Mouse (Mus musculus): ENCODE results near the gene Crtc2. TPM values are rescaled to one million over a fixed set of nuclear protein-coding genes. Genes with fewer than 3 reads are reported as not detected.
A peak's percentile ranks its signal among the peaks of the same experiment; 100 is the strongest.
"Not testable (repeated sequence)": the region's sequence is repeated elsewhere in the genome, so short reads cannot be mapped to it uniquely, and the experiment has no call there.

Gene Crtc2
- polyA plus RNA-seq, 1 experiment from 2014 or later = 9.8 TPM

GRCm38 (mm10) chr3:90280708-90281107, 26.7 kb downstream of the Crtc2 start:
- WGBS = 85% methylated on average over 9 of the region's 9 CpGs
- no peak overlapping the region for H3K9ac ChIP-seq (ENCODE audit: low read length)
- H3K9me3 ChIP-seq (ENCODE audit: control insufficient read depth, low read length) = no peaks in the 10 kb centered on the region
- H3K4me3 ChIP-seq (ENCODE audit: low read depth, low read length) = no peak overlapping the region
- no peaks in the 10 kb centered on the region for H3K27me3 ChIP-seq (ENCODE audit: control insufficient read depth, insufficient read depth, low read length)
- no peak for DNase-seq (ENCODE audit: low spot score)
- no peaks in the 10 kb centered on the region for H3K4me1 ChIP-seq (ENCODE audit: control insufficient read depth, insufficient read depth, low read length)
- H3K27ac ChIP-seq (ENCODE audit: low read depth, low read length) = no peak overlapping the region
- H3K36me3 ChIP-seq (ENCODE audit: control insufficient read depth, insufficient read depth, low read length) = peaks cover 3% of the 10 kb centered on the region
- H3K4me2 ChIP-seq (ENCODE audit: low read depth) = no peak overlapping the region
- ATAC-seq (ENCODE audit: insufficient read depth, low FRiP score, low TSS enrichment) = no peak

DNA sequence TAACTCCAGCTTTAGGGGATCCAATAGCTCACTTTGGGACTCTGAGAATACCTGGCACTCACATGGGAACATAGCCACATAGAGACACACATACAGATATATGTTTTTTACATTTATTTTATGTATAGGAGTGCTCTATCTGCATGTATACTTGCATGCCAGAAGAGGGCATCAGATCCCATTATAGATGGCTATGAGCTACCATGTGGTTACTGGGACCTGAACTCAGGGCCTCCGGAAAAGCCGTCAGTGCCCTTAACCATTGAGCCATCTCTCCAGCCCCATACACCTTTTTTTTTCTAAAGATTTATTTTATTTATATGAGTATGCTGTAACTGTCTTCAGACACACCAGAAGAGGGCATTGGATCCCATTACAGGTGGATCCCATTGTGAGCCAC, 30.2 kb downstream of the Crtc2 start:
- Histone ChIP-seq H3K4me1 (ENCODE audit: control insufficient read depth, insufficient read depth, low read length) (no peaks in the 10 kb centered on the region), H3K36me3 (ENCODE audit: control insufficient read depth, insufficient read depth, low read length) (peaks cover 3% of the 10 kb centered on the region; the same call in 1 of the 2 replicates), H3K27ac (ENCODE audit: low read depth, low read length) (no peak overlapping the region), H3K4me2 (ENCODE audit: low read depth) (no peak overlapping the region), H3K9ac (ENCODE audit: low read length) (no peak overlapping the region), H3K4me3 (ENCODE audit: low read depth, low read length) (no peak overlapping the region), H3K27me3 (ENCODE audit: control insufficient read depth, insufficient read depth, low read length) (no peaks in the 10 kb centered on the region), H3K9me3 (ENCODE audit: control insufficient read depth, low read length) (no peaks in the 10 kb centered on the region)
- WGBS = 98% methylated on average over 2 of the region's 2 CpGs
- DNase-seq (ENCODE audit: low spot score) = no peak
- no peak for ATAC-seq (ENCODE audit: insufficient read depth, low FRiP score, low TSS enrichment)

- not testable (repeated sequence) for ATAC-seq (ENCODE audit: insufficient read depth, low FRiP score, low TSS enrichment); H3K27ac ChIP-seq (ENCODE audit: low read depth, low read length); DNase-seq (ENCODE audit: low spot score); H3K27me3 ChIP-seq (ENCODE audit: control insufficient read depth, insufficient read depth, low read length); H3K9ac ChIP-seq (ENCODE audit: low read length); H3K36me3 ChIP-seq (ENCODE audit: control insufficient read depth, insufficient read depth, low read length); H3K4me3 ChIP-seq (ENCODE audit: low read depth, low read length); H3K4me1 ChIP-seq (ENCODE audit: control insufficient read depth, insufficient read depth, low read length); H3K4me2 ChIP-seq (ENCODE audit: low read depth); H3K9me3 ChIP-seq (ENCODE audit: control insufficient read depth, low read length)
- WGBS = 76% methylated on average over 2 of the region's 3 CpGs
Measured at GRCm38 (mm10) chr3:90289403-90289802, 35.4 kb downstream of the Crtc2 start.

- no peaks in the 10 kb centered on the region for H3K9me3 ChIP-seq (ENCODE audit: control insufficient read depth, low read length)
- H3K4me3 ChIP-seq (ENCODE audit: low read depth, low read length) = no peak overlapping the region
- H3K4me2 ChIP-seq (ENCODE audit: low read depth) = no peak overlapping the region
- DNase-seq (ENCODE audit: low spot score) (no peak), ATAC-seq (ENCODE audit: insufficient read depth, low FRiP score, low TSS enrichment) (no peak)
- no peaks in the 10 kb centered on the region for H3K27me3 ChIP-seq (ENCODE audit: control insufficient read depth, insufficient read depth, low read length)
- H3K4me1 ChIP-seq (ENCODE audit: control insufficient read depth, insufficient read depth, low read length) = peaks cover 10% of the 10 kb centered on the region
- WGBS = 81% methylated on average over 1 of the region's 1 CpGs
- H3K36me3 ChIP-seq (ENCODE audit: control insufficient read depth, insufficient read depth, low read length) = no peaks in the 10 kb centered on the region; the same call in 1 of the 2 replicates
- H3K9ac ChIP-seq (ENCODE audit: low read length) = no peak overlapping the region
- no peak overlapping the region for H3K27ac ChIP-seq (ENCODE audit: low read depth, low read length)
Measured at GRCm38 (mm10) chr3:90290602-90291001, 36.6 kb downstream of the Crtc2 start.

GRCm38 (mm10) chr3:90291982-90292344, 38.0 kb downstream of the Crtc2 start:
- Histone ChIP-seq H3K9me3 (ENCODE audit: control insufficient read depth, low read length) (no peaks in the 10 kb centered on the region), H3K9ac (ENCODE audit: low read length) (peak overlapping the region; percentile 77), H3K27ac (ENCODE audit: low read depth, low read length) (peak overlapping the region; percentile 89), H3K4me2 (ENCODE audit: low read depth) (peak overlapping the region; percentile 50), H3K27me3 (ENCODE audit: control insufficient read depth, insufficient read depth, low read length) (no peaks in the 10 kb centered on the region), H3K4me3 (ENCODE audit: low read depth, low read length) (peak overlapping the region; percentile 91), H3K4me1 (ENCODE audit: control insufficient read depth, insufficient read depth, low read length) (peaks cover 10% of the 10 kb centered on the region), H3K36me3 (ENCODE audit: control insufficient read depth, insufficient read depth, low read length) (no peaks in the 10 kb centered on the region; the same call in 1 of the 2 replicates)
- WGBS = 39% methylated on average over 2 of the region's 2 CpGs
- no peak for DNase-seq (ENCODE audit: low spot score)
- no peak for ATAC-seq (ENCODE audit: insufficient read depth, low FRiP score, low TSS enrichment)

DNA sequence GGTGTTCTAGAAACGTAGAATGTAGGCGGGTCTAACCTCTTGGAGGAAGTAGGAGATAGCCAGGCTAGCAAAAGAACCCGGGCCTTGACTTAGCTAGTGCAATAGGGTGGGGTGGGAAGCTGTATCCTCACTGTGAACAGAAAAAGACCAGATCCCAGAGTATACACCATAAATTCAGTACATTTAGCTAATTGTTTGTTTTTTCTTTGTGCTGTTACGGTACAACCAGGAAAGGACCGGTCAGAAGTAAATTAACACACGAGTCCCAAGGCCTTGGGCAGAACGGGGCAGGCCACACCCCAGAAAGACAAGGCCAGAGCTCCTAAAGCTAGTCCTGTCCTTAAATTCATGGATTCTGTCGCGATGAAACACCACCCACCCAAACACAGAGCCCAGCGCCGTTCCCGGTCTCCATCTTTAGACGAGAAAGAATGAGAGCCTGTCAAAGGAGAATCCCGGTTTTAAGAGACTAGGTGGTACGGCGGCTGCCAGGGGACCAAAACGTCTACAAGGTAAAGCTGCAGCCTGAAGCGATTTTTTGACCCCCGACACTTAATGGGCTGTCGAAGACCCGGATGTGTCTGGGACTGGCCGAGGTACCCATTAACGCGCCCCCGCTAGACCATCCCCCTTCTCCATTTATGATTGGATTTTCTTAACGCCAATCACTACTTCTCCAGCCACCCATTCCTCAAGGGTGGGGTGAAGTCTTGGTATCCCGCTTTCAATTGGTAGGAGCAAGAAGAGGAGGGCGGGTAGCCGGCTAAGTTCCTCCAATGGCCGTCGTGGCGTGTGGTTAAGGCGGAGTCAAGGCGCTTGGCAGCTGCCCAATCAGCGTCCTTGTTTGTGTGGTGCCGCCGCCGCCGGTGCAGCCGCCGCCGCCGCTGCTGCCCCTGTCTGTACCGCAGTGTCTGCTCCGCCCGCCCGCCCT, 38.6 kb downstream of the Crtc2 start, which contains the start of gene Gatad2b:
Gene Gatad2b (plus strand): TSS at position 834 of the 931 bp plus-strand sequence.
- under 1% methylated on average over 44 of the region's 47 CpGs for WGBS
- Histone ChIP-seq H3K4me1 (ENCODE audit: control insufficient read depth, insufficient read depth, low read length) (peaks cover 10% of the 10 kb centered on the region), H3K4me3 (ENCODE audit: low read depth, low read length) (peak within 1 kb of the TSS; percentile 91), H3K36me3 (ENCODE audit: control insufficient read depth, insufficient read depth, low read length) (no peaks in the 10 kb centered on the region; the same call in 1 of the 2 replicates), H3K4me2 (ENCODE audit: low read depth) (peak within 1 kb of the TSS; percentile 72), H3K9me3 (ENCODE audit: control insufficient read depth, low read length) (no peaks in the 10 kb centered on the region), H3K9ac (ENCODE audit: low read length) (peak within 1 kb of the TSS; percentile 95), H3K27ac (ENCODE audit: low read depth, low read length) (peak within 1 kb of the TSS; percentile 99), H3K27me3 (ENCODE audit: control insufficient read depth, insufficient read depth, low read length) (no peaks in the 10 kb centered on the region)
- peak; percentile 97 for DNase-seq (ENCODE audit: low spot score)
- peak; percentile 99 for ATAC-seq (ENCODE audit: insufficient read depth, low FRiP score, low TSS enrichment)

- DNase-seq (ENCODE audit: low spot score) (peak; percentile 86), ATAC-seq (ENCODE audit: insufficient read depth, low FRiP score, low TSS enrichment) (peak; percentile 62)
- no peaks in the 10 kb centered on the region; the same call in 1 of the 2 replicates for H3K36me3 ChIP-seq (ENCODE audit: control insufficient read depth, insufficient read depth, low read length)
- peak overlapping the region; percentile 99 for H3K27ac ChIP-seq (ENCODE audit: low read depth, low read length)
- peak overlapping the region; percentile 95 for H3K9ac ChIP-seq (ENCODE audit: low read length)
- no peaks in the 10 kb centered on the region for H3K9me3 ChIP-seq (ENCODE audit: control insufficient read depth, low read length)
- peak overlapping the region; percentile 72 for H3K4me2 ChIP-seq (ENCODE audit: low read depth)
- peaks cover 10% of the 10 kb centered on the region for H3K4me1 ChIP-seq (ENCODE audit: control insufficient read depth, insufficient read depth, low read length)
- H3K4me3 ChIP-seq (ENCODE audit: low read depth, low read length) = peak overlapping the region; percentile 91
- 0% methylated on average over 30 of the region's 68 CpGs for WGBS
- H3K27me3 ChIP-seq (ENCODE audit: control insufficient read depth, insufficient read depth, low read length) = no peaks in the 10 kb centered on the region
Measured at GRCm38 (mm10) chr3:90293352-90294063, 39.5 kb downstream of the Crtc2 start.

DNA sequence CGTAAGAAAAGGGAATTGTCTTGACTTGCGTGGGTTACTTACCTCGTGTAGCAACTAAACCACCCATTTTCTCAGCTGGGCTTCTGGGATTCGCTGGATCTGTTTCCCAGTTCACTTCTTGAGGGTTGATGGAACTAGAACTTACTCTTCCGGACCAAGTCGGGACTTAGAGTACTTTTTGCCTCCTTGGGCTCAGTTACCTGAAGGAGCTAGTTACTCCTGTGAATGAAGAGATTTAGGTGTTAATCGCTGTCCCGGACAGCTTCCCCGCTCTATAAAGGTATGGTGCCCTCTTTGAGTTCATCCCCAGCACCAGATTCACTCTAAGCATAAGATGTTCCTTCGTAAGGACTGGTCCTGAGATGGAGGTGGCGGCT, 40.1 kb downstream of the Crtc2 start:
- Histone ChIP-seq H3K36me3 (ENCODE audit: control insufficient read depth, insufficient read depth, low read length) (no peaks in the 10 kb centered on the region; the same call in 1 of the 2 replicates), H3K4me3 (ENCODE audit: low read depth, low read length) (peak overlapping the region; percentile 91), H3K27ac (ENCODE audit: low read depth, low read length) (peak overlapping the region; percentile 99), H3K9me3 (ENCODE audit: control insufficient read depth, low read length) (no peaks in the 10 kb centered on the region), H3K9ac (ENCODE audit: low read length) (peak overlapping the region; percentile 95), H3K4me1 (ENCODE audit: control insufficient read depth, insufficient read depth, low read length) (peaks cover 10% of the 10 kb centered on the region), H3K4me2 (ENCODE audit: low read depth) (peak overlapping the region; percentile 72), H3K27me3 (ENCODE audit: control insufficient read depth, insufficient read depth, low read length) (no peaks in the 10 kb centered on the region)
- WGBS = 3% methylated on average over 11 of the region's 11 CpGs
- ATAC-seq (ENCODE audit: insufficient read depth, low FRiP score, low TSS enrichment) (no peak), DNase-seq (ENCODE audit: low spot score) (no peak)
